ENCODE assay signal across 21 mouse cellular contexts in genomic region chr2:92938827-92939226, GRCm38 (mm10). TPM values are rescaled to one million over a fixed set of nuclear protein-coding genes. Genes with fewer than 3 reads are reported as not detected.
DNase-seq lines count a peak whose midpoint lies in the region; ATAC-seq and TF ChIP-seq lines count a peak whose summit lies in the region.
"Had no signal": no experiment of that assay in that cellular context is flagged by ENCODE, and none has a peak within 500 bp of the region (broad histone marks: within the 10 kb centered on the region; RNA-seq: fewer than 3 reads in every experiment).

No protein-coding gene starts in this region.

- peak overlapping the region; percentile 30 for H3K4me2 ChIP-seq in myocyte (ENCODE audit: low read depth)
- H3K4me2 ChIP-seq in midbrain, embryonic 16.5 days (ENCODE audit: low read length): no peak overlapping the region
- H3K4me2 ChIP-seq: embryonic facial prominence, embryonic 15.5 days; heart, embryonic 12.5 days; hindbrain, embryonic 14.5 days; intestine, embryonic 15.5 days had no signal

- no peak overlapping the region for H3K9ac ChIP-seq in midbrain, embryonic 16.5 days (ENCODE audit: low read depth, low read length)
- H3K9ac ChIP-seq: embryonic facial prominence, embryonic 15.5 days; heart, embryonic 12.5 days; hindbrain, embryonic 14.5 days; intestine, embryonic 15.5 days had no signal

- peak overlapping the region; percentile 93 for H3K27ac ChIP-seq in left cerebral cortex, adult 2 months
- no peak overlapping the region for H3K27ac ChIP-seq in midbrain, embryonic 16.5 days (ENCODE audit: low read length)
- H3K27ac ChIP-seq: embryonic facial prominence, embryonic 15.5 days; forebrain, embryonic 10.5 days; hindbrain, embryonic 10.5 days; hindbrain, embryonic 14.5 days; intestine, embryonic 15.5 days had no signal

- no peak overlapping the region for H3ac ChIP-seq in myocyte (ENCODE audit: control insufficient read depth, insufficient read length)

- peak; percentile 23 to 33 for DNase-seq in adrenal gland, postnatal 36 days
- no peak for DNase-seq in adrenal gland, adult 18-20 months (ENCODE audit: low spot score in 2 of 2)
- DNase-seq in frontal cortex, postnatal 14 days (ENCODE audit: low spot score in 2 of 2): no peak
- no peak for DNase-seq in left cerebral cortex, adult 2 months (ENCODE audit: extremely low spot score in 1 of 2, low spot score in 2 of 2)
- no peak for DNase-seq in left cerebral cortex, adult 8-10 months (ENCODE audit: low spot score in 2 of 2)
- DNase-seq: embryo, embryonic 11 days; gastrocnemius, postnatal 10 days; kidney, adult 18-20 months had no signal

- WGBS in midbrain, embryonic 16.5 days: 98% methylated on average over 6 of the region's 7 CpGs

- H3K4me1 ChIP-seq in midbrain, embryonic 16.5 days (ENCODE audit: control insufficient read depth, insufficient read depth, low read length): peaks cover 13% of the 10 kb centered on the region

- peaks cover 8% of the 10 kb centered on the region for H3K36me3 ChIP-seq in myocyte (ENCODE audit: control insufficient read depth, insufficient read depth)
- H3K36me3 ChIP-seq in midbrain, embryonic 16.5 days (ENCODE audit: control insufficient read depth, insufficient read depth, low read length): no peaks in the 10 kb centered on the region
- H3K36me3 ChIP-seq: embryonic facial prominence, embryonic 15.5 days; forebrain, embryonic 10.5 days; G1E; heart, embryonic 12.5 days; hindbrain, embryonic 10.5 days; intestine, embryonic 15.5 days had no signal

- no peaks in the 10 kb centered on the region for H3K27me3 ChIP-seq in myocyte (ENCODE audit: control insufficient read depth, insufficient read depth, insufficient read length)
- H3K27me3 ChIP-seq in midbrain, embryonic 16.5 days (ENCODE audit: control insufficient read depth, insufficient read depth, low read depth, low read length): no peaks in the 10 kb centered on the region
- H3K27me3 ChIP-seq: embryonic facial prominence, embryonic 15.5 days; heart, embryonic 12.5 days; intestine, embryonic 15.5 days had no signal

- peak; percentile 3; the same call in 1 of the 2 replicates for ATAC-seq in frontal cortex, adult (ENCODE audit: low TSS enrichment)
- ATAC-seq in midbrain, embryonic 16.5 days: no peak
- ATAC-seq: CD4-positive, CD25-positive, alpha-beta regulatory T cell, adult 4 months; forebrain, embryonic 14.5 days; intestine, embryonic 15.5 days had no signal

- H3K4me3 ChIP-seq in left cerebral cortex, adult 2 months: no peak overlapping the region
- no peak overlapping the region for H3K4me3 ChIP-seq in myocyte
- no peak overlapping the region for H3K4me3 ChIP-seq in midbrain, embryonic 16.5 days (ENCODE audit: low read depth, low read length)
- H3K4me3 ChIP-seq: embryonic facial prominence, embryonic 15.5 days; erythroblast, embryonic 14.5 days; forebrain, embryonic 10.5 days; heart, embryonic 12.5 days; hindbrain, embryonic 10.5 days; intestine, embryonic 15.5 days had no signal

- intact Hi-C loops in left cerebral cortex, adult 2 months (cut with DNase I): no loop called here

- TF ChIP-seq POLR2A in myocyte (IDR thresholded peaks at IDR 0.05; ENCODE audit: insufficient read length, low read depth): no peak

- TF ChIP-seq CTCF in left cerebral cortex, adult 2 months (IDR thresholded peaks at IDR 0.05): no peak

- H3K9me3 ChIP-seq in midbrain, embryonic 16.5 days (replicated peaks; ENCODE audit: control insufficient read depth, low read length, poor library complexity, severe bottlenecking): no peaks in the 10 kb centered on the region
- H3K9me3 ChIP-seq: embryonic facial prominence, embryonic 15.5 days; forebrain, embryonic 10.5 days; G1E; heart, embryonic 12.5 days; hindbrain, embryonic 10.5 days; intestine, embryonic 15.5 days had no signal

- no peaks in the 10 kb centered on the region for H3K79me2 ChIP-seq in myocyte (ENCODE audit: control insufficient read depth, insufficient read depth)

TF ChIP-seq in myocyte, 11 proteins besides CTCF, POLR2A, EP300 and RAD21:
- TF ChIP-seq USF1 (IDR thresholded peaks at IDR 0.05; ENCODE audit: low read depth) (peak; percentile 57), MYOG (IDR thresholded peaks at IDR 0.05; ENCODE audit: control insufficient read depth in 1 of 3, insufficient read depth in 1 of 3, insufficient read length in 2 of 3, low read depth in 2 of 3) (peak in 1 of 3 experiments; percentile 17), SRF (IDR thresholded peaks at IDR 0.05; ENCODE audit: control insufficient read depth, insufficient read length, low read depth) (no peak), MAX (IDR thresholded peaks at IDR 0.05; ENCODE audit: low read depth) (no peak), TCF12 (IDR thresholded peaks at IDR 0.05; ENCODE audit: insufficient read depth, poor library complexity, severe bottlenecking) (no peak), MYOD1 (IDR thresholded peaks at IDR 0.05; ENCODE audit: control insufficient read depth in 1 of 3, insufficient read length in 2 of 3, low read depth in 2 of 3) (peak in 1 of 3 experiments; percentile 43), TCF3 (IDR thresholded peaks at IDR 0.05; ENCODE audit: insufficient read length, low read depth) (no peak)

RNA-seq across cellular contexts. Expression of gene Syt13, which starts 23.9 kb away (rescaled TPM):
- 1 to 10 TPM; 1.1 to 2.0 TPM for total RNA-seq in adrenal gland, postnatal 36 days (2021)
- 1 to 10 TPM; 1.0 to 2.8 TPM for total RNA-seq in adrenal gland, adult 18-20 months (2021)
- 100 to 1,000 TPM; 190 to 210 TPM for total RNA-seq in left cerebral cortex, adult 2 months (2021)
- 100 to 1,000 TPM; 150 to 160 (median 156) TPM for total RNA-seq in left cerebral cortex, adult 8-10 months (2022)
- polyA plus RNA-seq in myocyte (2012; fragmentation: generic; extraction: Trizol): 49.7 TPM
- 112 and 145 TPM in 2 replicates for polyA plus RNA-seq in midbrain, embryonic 16.5 days (2015; fragmentation: Nextera tagmentation; extraction: Ambion mirVana)
- polyA plus RNA-seq: CD4-positive, CD25-positive, alpha-beta regulatory T cell, adult 4 months; erythroblast, embryonic 14.5 days; G1E had no signal

Comparison
In these comparisons a context has a peak if more than half of its experiments do, and no peak if none do; other contexts are left out.
1. DNase-seq: peak in adrenal gland, postnatal 36 days (2 of 2); none in adrenal gland, adult 18-20 months (0 of 2), frontal cortex, postnatal 14 days (0 of 2), left cerebral cortex, adult 2 months (0 of 2) and left cerebral cortex, adult 8-10 months (0 of 2).
2. RNA of gene Syt13, which starts 23.9 kb away (total RNA-seq): 190 to 210 TPM in left cerebral cortex, adult 2 months and 150 to 160 TPM in left cerebral cortex, adult 8-10 months; 1.0 to 2.8 TPM in adrenal gland, adult 18-20 months and 1.1 to 2.0 TPM in adrenal gland, postnatal 36 days; every median in the first group is over 10 times any median in the second.